Mouse (Mus musculus) cerebellum, adult 11 months (tissue): Measurements from ENCODE around the gene Tnik.

Source experiments
- DNase-seq: peaks from one replicate; pipeline ENCODE4 v3.0.0; 2022

The Tnik gene

GRCm38 (mm10) chr3:28643252-28643947, 380.4 kb downstream of the Tnik start:
- DNase-seq: no peak

GRCm38 (mm10) chr3:28652574-28652973, 389.6 kb downstream of the Tnik start:
- DNase-seq: no peak

DNA sequence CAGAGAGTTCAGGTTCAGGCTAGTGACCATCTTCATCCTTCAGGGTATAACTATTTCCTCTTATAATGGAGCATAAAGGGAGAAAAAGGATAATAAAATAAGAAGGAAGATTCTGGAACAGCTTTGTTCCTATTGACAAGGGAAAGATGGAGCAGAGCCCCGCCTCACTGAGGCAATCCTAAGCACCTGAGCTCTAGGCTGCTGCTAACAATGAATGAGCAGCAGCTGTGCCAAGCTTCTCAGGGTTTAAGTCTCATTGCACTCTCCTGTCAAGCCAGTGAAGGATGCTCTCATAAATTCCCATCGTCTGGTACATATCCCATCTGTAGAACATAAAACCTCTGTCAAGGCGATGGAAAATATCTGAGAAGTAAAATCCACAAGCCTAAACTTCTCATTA, 390.0 kb downstream of the Tnik start:
- DNase-seq: no peak

- DNase-seq: no peak
Observed at GRCm38 (mm10) chr3:28654740-28655139, 391.7 kb downstream of the Tnik start.

DNA sequence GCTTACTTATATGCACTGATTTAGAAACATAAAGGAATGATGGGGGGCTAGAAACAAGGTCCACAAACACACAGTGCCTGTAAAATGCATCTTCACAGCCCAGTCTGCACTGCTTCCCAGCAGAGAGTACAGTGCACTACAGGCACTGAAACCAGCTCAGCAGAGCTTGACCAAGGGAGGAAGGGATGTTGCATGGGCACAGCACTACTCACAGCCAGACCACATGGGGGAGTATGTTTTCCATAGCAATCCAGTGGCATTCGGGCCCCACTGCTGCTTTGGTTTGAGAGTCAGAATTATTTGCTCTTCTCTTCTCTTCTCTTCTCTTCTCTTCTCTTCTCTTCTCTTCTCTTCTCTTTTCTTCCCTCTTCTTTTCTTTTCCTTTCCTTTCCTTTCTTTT, 395.3 kb downstream of the Tnik start:
- no peak for DNase-seq

- DNase-seq: no peak
Observed at GRCm38 (mm10) chr3:28680851-28681250, 417.8 kb downstream of the Tnik start.

GRCm38 (mm10) chr3:28681866-28682265, 418.9 kb downstream of the Tnik start:
- no peak for DNase-seq

DNA sequence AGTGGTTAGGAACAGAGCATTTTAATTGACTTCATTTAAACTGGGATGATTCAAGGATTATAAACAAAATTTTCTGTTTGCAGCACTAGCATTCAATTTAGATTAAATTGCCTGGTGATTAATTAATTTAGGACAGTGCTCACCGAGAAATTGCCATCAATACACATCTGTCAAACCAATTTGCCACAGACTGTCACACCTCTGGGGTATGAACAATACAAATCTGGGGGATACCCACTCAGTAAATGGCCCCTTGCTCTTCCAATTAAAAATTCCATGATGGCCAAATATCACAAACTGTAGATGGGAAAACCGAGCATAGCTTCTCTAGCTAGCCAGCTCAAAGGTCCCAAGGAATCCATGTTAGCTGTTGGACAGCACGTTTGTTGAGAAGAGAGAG, 419.4 kb downstream of the Tnik start:
- DNase-seq: no peak

DNA sequence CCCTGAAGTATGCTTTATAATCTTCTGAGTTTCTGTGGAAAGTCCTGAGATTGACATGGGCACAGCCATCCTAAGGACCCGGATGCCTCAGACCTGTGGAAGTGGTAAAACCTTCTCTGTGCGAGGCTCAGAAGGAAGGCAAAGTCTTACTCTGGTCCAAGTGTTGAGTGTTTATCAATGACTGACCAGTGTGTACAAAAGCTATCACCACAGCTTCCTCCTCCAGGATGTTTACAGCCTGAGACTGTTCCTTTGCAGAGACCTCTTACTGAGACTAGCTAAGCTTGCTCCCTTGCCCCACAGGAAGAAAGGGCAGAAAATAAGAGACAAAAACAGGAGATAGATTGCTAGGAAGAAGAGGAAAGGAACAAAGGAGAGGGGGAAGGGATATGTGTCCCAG, 422.5 kb downstream of the Tnik start:
- no peak for DNase-seq

- no peak for DNase-seq
Observed at GRCm38 (mm10) chr3:28694811-28695210, 431.8 kb downstream of the Tnik start.

- DNase-seq: no peak
Observed at GRCm38 (mm10) chr3:28695608-28696007, 432.6 kb downstream of the Tnik start.

- no peak for DNase-seq
Observed at GRCm38 (mm10) chr3:28696162-28696561, 433.1 kb downstream of the Tnik start.

- DNase-seq: no peak
Observed at GRCm38 (mm10) chr3:28697797-28698196, 434.8 kb downstream of the Tnik start, which contains the start of gene Slc2a2. Slc2a2 (plus strand) TSS chr3:28697903.

DNA sequence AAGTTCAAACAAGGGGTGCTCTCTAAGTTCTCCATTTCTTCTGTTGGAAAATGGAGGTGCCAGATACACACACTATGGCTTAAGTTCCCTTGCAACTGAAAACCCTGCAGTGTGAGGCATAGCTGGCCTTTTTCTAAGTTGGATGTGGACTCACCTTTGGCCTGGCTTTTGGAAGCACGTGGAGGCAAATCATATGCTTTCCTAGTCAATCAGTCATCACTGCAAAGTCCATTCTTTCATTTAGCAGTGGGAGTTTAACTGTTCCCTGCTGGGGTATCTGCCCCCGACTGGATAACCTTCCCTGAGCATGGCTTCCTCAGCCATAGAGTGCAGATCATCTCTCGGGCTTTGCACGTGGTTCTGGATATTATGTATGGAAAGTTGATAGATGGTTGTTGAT, 436.6 kb downstream of the Tnik start:
- no peak for DNase-seq

DNA sequence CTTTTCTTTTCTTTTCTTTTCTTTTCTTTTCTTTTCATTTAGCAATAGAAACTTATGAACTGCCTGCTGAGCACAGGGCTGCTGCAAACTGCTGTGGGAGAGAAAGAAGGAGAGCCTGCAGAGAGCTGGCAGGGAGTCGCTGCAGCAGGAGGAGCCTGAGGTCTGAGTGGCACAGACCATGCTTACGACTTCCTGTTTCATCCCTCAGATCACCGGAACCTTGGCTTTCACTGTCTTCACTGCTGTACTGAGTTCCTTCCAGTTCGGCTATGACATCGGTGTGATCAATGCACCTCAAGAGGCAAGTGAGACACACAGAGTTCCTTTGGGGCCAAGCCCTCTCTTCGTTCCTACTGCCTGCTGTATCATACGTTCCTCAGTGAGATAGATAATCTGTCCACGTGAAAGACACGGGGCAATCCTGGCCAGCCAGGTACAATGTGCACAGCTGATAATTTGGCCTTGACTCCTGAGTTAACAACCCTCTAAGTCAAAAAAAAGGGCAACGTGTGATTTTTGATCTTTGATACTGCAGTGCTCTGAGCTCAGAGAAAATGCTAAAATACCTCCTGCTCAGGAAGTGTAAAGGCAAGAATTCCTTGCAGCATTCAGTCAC, 442.6 kb downstream of the Tnik start:
- DNase-seq: no peak

GRCm38 (mm10) chr3:28706736-28707135, 443.7 kb downstream of the Tnik start:
- DNase-seq: no peak

GRCm38 (mm10) chr3:28709740-28710139, 446.7 kb downstream of the Tnik start:
- no peak for DNase-seq

- DNase-seq: no peak
Observed at GRCm38 (mm10) chr3:28713913-28714698, 451.1 kb downstream of the Tnik start.

DNA sequence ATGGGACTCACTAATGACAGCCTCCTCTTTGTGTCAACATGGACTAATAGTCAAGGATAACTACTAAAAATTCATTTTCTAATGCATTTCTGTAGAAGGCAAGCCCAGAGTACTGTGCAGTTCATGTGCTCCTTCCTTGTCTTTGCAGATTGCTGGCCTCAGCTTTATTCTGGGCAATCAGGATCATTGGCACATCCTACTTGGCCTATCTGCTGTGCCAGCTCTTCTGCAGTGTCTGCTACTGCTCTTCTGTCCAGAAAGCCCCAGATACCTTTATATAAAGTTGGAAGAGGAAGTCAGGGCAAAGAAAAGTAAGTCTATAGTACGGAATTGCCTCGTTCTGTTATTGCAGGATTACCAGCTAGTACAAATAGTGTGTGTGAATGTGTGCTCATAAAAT, 455.5 kb downstream of the Tnik start:
- no peak for DNase-seq

DNA sequence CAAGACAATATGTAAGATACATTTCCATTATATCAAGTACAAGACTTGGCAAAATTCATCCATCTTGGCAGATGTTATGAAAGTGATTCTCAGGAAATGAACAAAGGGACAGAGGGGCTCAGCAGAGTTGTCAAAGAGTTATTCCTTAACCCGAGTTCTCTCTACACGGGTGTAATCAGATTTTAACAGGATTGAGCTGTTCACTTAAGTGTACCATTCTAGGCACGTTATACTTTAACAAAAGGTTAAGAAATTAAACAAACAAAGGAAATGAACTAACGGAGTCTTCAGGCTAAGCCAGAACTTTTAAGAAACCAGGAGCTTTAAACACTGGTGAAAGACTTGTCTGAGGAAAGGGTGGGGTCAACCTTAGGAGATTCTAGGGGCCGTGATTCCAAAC, 458.2 kb downstream of the Tnik start:
- no peak for DNase-seq

GRCm38 (mm10) chr3:28721838-28722237, 458.8 kb downstream of the Tnik start:
- DNase-seq: no peak

DNA sequence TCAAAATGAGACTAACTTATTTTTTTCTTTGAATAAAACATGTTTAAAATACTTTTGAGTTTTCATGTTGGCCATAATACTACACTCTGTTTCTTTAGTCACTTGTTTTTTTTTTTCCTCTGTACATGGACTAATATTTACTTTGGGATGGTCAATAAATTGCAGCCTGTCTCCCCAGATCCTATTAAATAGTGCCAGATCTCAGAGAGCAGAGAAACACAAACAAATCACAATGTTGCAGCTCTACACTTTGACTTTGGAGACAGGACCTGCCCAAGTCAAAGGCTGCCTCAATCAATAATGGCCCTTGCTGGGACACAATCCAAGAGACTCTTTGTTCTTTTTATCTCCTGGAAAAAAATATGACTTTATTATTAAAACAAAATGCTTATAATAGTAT, 459.5 kb downstream of the Tnik start:
- no peak for DNase-seq

GRCm38 (mm10) chr3:28723534-28723933, 460.5 kb downstream of the Tnik start:
- DNase-seq: no peak

- no peak for DNase-seq
Observed at GRCm38 (mm10) chr3:28725203-28725602, 462.2 kb downstream of the Tnik start.
